Mouse (Mus musculus) heart, embryonic 14.5 days (tissue): ENCODE data around the gene Gm10912. TPM values are rescaled to one million over a fixed set of nuclear protein-coding genes. Genes with fewer than 3 reads are reported as not detected.

Source experiments
- ATAC-seq: fragments of 200-750 bp; cut with Nextera tagmentation; 2 replicates; pipeline ENCODE4 v1.8.0; 2017; ENCODE audit warnings: low read depth, moderate TSS enrichment; ENCODE audit not compliant: insufficient number of reproducible peaks, insufficient read depth, low FRiP score
- H3K27ac ChIP-seq, 2 experiments: fragments of 200-500 bp in 1 of 2; fragments of 300-500 bp in 1 of 2; sonication (generic) in 1 of 2; replicated peaks in 1 of 2; 2 replicates each; pipeline ENCODE4 v1.5.1; 2012 to 2014; ENCODE audit warnings: low read depth in 2 of 2, low read length in 2 of 2, control low read depth in 1 of 2, mild to moderate bottlenecking in 1 of 2, mixed read lengths in 1 of 2; ENCODE audit not compliant: control insufficient read depth in 1 of 2, insufficient read depth in 1 of 2
- H3K27me3 ChIP-seq: fragments of 300-500 bp; sonication (generic); 2 replicates; pipeline ENCODE4 v1.6.1; 2014; ENCODE audit warnings: mild to moderate bottlenecking, low read length, control low read depth; ENCODE audit not compliant: control insufficient read depth, insufficient read depth
- H3K36me3 ChIP-seq: fragments of 300-500 bp; sonication (generic); 2 replicates; pipeline ENCODE4 v1.6.1; 2014; ENCODE audit warnings: mild to moderate bottlenecking, control low read depth, low read length, mixed read lengths; ENCODE audit not compliant: control insufficient read depth, insufficient read depth
- H3K4me1 ChIP-seq, 2 experiments: fragments of 200-500 bp in 1 of 2; fragments of 300-500 bp in 1 of 2; sonication (generic) in 1 of 2; 2 replicates each; pipeline ENCODE4 v1.6.1; 2012 to 2014; ENCODE audit warnings: low read length in 2 of 2, control low read depth in 1 of 2, mixed read lengths in 1 of 2; ENCODE audit not compliant: control insufficient read depth in 2 of 2, insufficient read depth in 2 of 2
- H3K4me2 ChIP-seq: fragments of 300-500 bp; sonication (generic); 2 replicates; pipeline ENCODE4 v1.6.1; 2014; ENCODE audit warnings: mild to moderate bottlenecking, low read length
- H3K4me3 ChIP-seq, 2 experiments: fragments of 200-500 bp in 1 of 2; fragments of 300-500 bp in 1 of 2; sonication (generic) in 1 of 2; 2 replicates each; pipeline ENCODE4 v1.5.1; 2012 to 2014; ENCODE audit warnings: low read length in 2 of 2, mild to moderate bottlenecking in 2 of 2, control low read depth in 1 of 2, low read depth in 1 of 2, moderate library complexity in 1 of 2; ENCODE audit not compliant: control insufficient read depth in 1 of 2, insufficient read depth in 1 of 2
- H3K9ac ChIP-seq: fragments of 300-500 bp; sonication (generic); 2 replicates; pipeline ENCODE4 v1.6.1; 2014; ENCODE audit warnings: mild to moderate bottlenecking, low read length
- H3K9me3 ChIP-seq: fragments of 300-500 bp; sonication (generic); 2 replicates; pipeline ENCODE4 v1.6.1; 2016; ENCODE audit warnings: low read length, control low read depth; ENCODE audit not compliant: control insufficient read depth
- WGBS: fragments of 180-500 bp; shearing (Covaris S2); extraction: QIAGEN DNeasy Blood & Tissue Kit; methylation state at CpG from one replicate; pipeline ENCODE4 v1.1.7; 2014; 5-methylcytosine and 5-hydroxymethylcytosine counted together
- polyA plus RNA-seq: library from polyadenylated mRNA; unstranded; fragments of >200 nt; fragmentation: Nextera tagmentation; extraction: Ambion mirVana; gene quantifications from 2 replicates; pipeline ENCODE4 v1.2.1, GENCODE M21; 2014

Gm10912 gene
- polyA plus RNA-seq, 1 experiment from 2014 or later = not detected

- Histone ChIP-seq H3K9me3 (no peaks in the 10 kb centered on the region), H3K4me2 (no peak overlapping the region), H3K4me3 (no peak overlapping the region), H3K4me1 (peaks cover 2 to 26% of the 10 kb centered on the region in 2 experiments; a peak in 3 of 4 replicates), H3K27me3 (no peaks in the 10 kb centered on the region), H3K27ac (no peak overlapping the region), H3K9ac (no peak overlapping the region), H3K36me3 (peaks cover 44% of the 10 kb centered on the region)
- ATAC-seq = no peak
- WGBS = 91% methylated on average over 3 of the region's 3 CpGs
Observed at GRCm38 (mm10) chr2:104032056-104032455, 33.6 kb upstream of the Gm10912 start.

GRCm38 (mm10) chr2:104034832-104035472 lies 30.7 kb upstream of the Gm10912 start:
- H3K4me2 ChIP-seq = no peak overlapping the region
- 33% methylated on average over 3 of the region's 3 CpGs for WGBS
- H3K4me3 ChIP-seq = no peak overlapping the region
- no peaks in the 10 kb centered on the region for H3K27me3 ChIP-seq
- no peak for ATAC-seq
- H3K4me1 ChIP-seq = peaks cover 0 to 6% of the 10 kb centered on the region in 2 experiments; a peak in 1 of 4 replicates
- H3K27ac ChIP-seq = no peak overlapping the region
- H3K9ac ChIP-seq = no peak overlapping the region
- no peaks in the 10 kb centered on the region for H3K9me3 ChIP-seq
- H3K36me3 ChIP-seq = peaks cover 71% of the 10 kb centered on the region

- Histone ChIP-seq H3K27me3 (no peaks in the 10 kb centered on the region), H3K4me2 (no peak overlapping the region), H3K9ac (no peak overlapping the region), H3K4me1 (no peaks in the 10 kb centered on the region), H3K27ac (no peak overlapping the region), H3K36me3 (peaks cover 73% of the 10 kb centered on the region), H3K9me3 (no peaks in the 10 kb centered on the region), H3K4me3 (no peak overlapping the region)
- WGBS = 55% methylated on average over 6 of the region's 6 CpGs
- ATAC-seq = no peak
Observed at GRCm38 (mm10) chr2:104035595-104035994, 30.0 kb upstream of the Gm10912 start.

GRCm38 (mm10) chr2:104036316-104036715 lies 29.3 kb upstream of the Gm10912 start:
- no peaks in the 10 kb centered on the region for H3K27me3 ChIP-seq
- no peaks in the 10 kb centered on the region for H3K9me3 ChIP-seq
- H3K4me2 ChIP-seq = no peak overlapping the region
- 65% methylated on average over 3 of the region's 3 CpGs for WGBS
- no peaks in the 10 kb centered on the region for H3K4me1 ChIP-seq
- no peak for ATAC-seq
- no peak overlapping the region for H3K4me3 ChIP-seq
- H3K27ac ChIP-seq = no peak overlapping the region
- no peak overlapping the region for H3K9ac ChIP-seq
- H3K36me3 ChIP-seq = peaks cover 70% of the 10 kb centered on the region

GRCm38 (mm10) chr2:104038236-104038635 lies 27.4 kb upstream of the Gm10912 start:
- Histone ChIP-seq H3K36me3 (peaks cover 86% of the 10 kb centered on the region), H3K4me3 (no peak overlapping the region), H3K27me3 (no peaks in the 10 kb centered on the region), H3K9me3 (no peaks in the 10 kb centered on the region), H3K4me1 (no peaks in the 10 kb centered on the region; a peak in 1 of 4 replicates), H3K27ac (no peak overlapping the region), H3K9ac (no peak overlapping the region), H3K4me2 (no peak overlapping the region)
- ATAC-seq = no peak
- 70% methylated on average over 2 of the region's 2 CpGs for WGBS

- Histone ChIP-seq H3K27me3 (no peaks in the 10 kb centered on the region), H3K27ac (no peak overlapping the region), H3K9me3 (no peaks in the 10 kb centered on the region), H3K4me2 (no peak overlapping the region), H3K4me1 (no peaks in the 10 kb centered on the region; a peak in 1 of 4 replicates), H3K36me3 (peaks cover 80% of the 10 kb centered on the region), H3K9ac (no peak overlapping the region), H3K4me3 (no peak overlapping the region)
- no peak for ATAC-seq
- WGBS = 56% methylated on average over 5 of the region's 5 CpGs
Observed at GRCm38 (mm10) chr2:104041632-104042031, 24.0 kb upstream of the Gm10912 start.

- no peak overlapping the region for H3K27ac ChIP-seq
- no peaks in the 10 kb centered on the region for H3K27me3 ChIP-seq
- H3K9me3 ChIP-seq = no peaks in the 10 kb centered on the region
- H3K4me2 ChIP-seq = no peak overlapping the region
- no peaks in the 10 kb centered on the region; a peak in 1 of 4 replicates for H3K4me1 ChIP-seq
- H3K9ac ChIP-seq = no peak overlapping the region
- ATAC-seq = no peak
- 94% methylated on average over 15 of the region's 15 CpGs for WGBS
- H3K36me3 ChIP-seq = peaks cover 72% of the 10 kb centered on the region
- H3K4me3 ChIP-seq = no peak overlapping the region
Observed at GRCm38 (mm10) chr2:104042766-104043165, 22.9 kb upstream of the Gm10912 start.
